Mouse (Mus musculus): ENCODE data around the gene Cntrob. TPM values are rescaled to one million over a fixed set of nuclear protein-coding genes. Genes with fewer than 3 reads are reported as not detected.

Cntrob gene
- polyA plus RNA-seq (2012; rRNA removed): 9.2 and 10.9 TPM in 2 replicates

DNA sequence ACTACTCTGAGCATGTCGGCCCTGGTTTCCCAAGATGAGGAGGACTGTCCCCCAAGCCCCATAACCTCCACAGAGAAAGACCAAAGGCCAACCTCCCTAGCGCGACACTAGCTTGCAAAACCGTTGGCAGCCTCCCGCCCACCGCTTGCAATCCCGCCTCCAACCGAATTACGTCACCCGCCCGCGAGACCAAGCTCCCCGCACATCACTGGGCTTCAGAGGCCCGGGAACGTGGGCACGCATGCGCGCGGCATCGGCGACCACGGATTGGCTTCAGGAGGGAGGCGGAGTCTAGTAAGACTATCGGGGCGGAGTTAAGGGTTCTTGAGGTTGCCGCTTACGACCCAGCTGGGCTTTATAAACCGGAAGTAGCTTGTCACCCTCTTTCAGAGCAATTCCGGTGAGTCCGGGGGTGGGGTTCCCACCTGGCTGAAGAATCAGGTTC lies at the start of gene Cntrob, which contains the start of gene Trappc1:
Cntrob (minus strand) TSS at position 109 of the 445 bp plus-strand sequence.
Trappc1 (plus strand) TSS at position 314 of the 445 bp plus-strand sequence.
- peak; percentile 98 to 99 for DNase-seq (ENCODE audit: low read depth in 1 of 2, low spot score in 2 of 2)
- peak within 1 kb of the TSS; percentile 66 for H3K4me3 ChIP-seq (ENCODE audit: extremely low read depth, insufficient read depth, insufficient read length)
- under 1% methylated on average over 30 of the region's 30 CpGs for WGBS
- peaks cover 14% of the 10 kb centered on the region for H3K4me1 ChIP-seq (ENCODE audit: control insufficient read depth, insufficient read depth, insufficient read length)
- no peaks in the 10 kb centered on the region for H3K36me3 ChIP-seq (ENCODE audit: control insufficient read depth, insufficient read depth, low read length)
- H3K27me3 ChIP-seq (ENCODE audit: control insufficient read depth, insufficient read depth, low read length): peaks cover 7% of the 10 kb centered on the region
- TF ChIP-seq CTCF (IDR thresholded peaks at IDR 0.05; ENCODE audit: extremely low read depth, insufficient read depth, insufficient read length, insufficient replicate concordance) (0 out of 2 replicates have a peak, but pooled peaks have one; percentile 0), POLR2A (IDR thresholded peaks at IDR 0.05; ENCODE audit: low read depth, low read length) (peak; percentile 89)
- peak within 1 kb of the TSS; percentile 74 for H3K27ac ChIP-seq (ENCODE audit: insufficient read depth, low read length)

- H3K4me3 ChIP-seq (ENCODE audit: extremely low read depth, insufficient read depth, insufficient read length): no peak overlapping the region
- 65% methylated on average over 3 of the region's 3 CpGs for whole genome bisulfite sequencing
- H3K27me3 ChIP-seq (ENCODE audit: control insufficient read depth, insufficient read depth, low read length): no peaks in the 10 kb centered on the region
- no peaks in the 10 kb centered on the region for H3K36me3 ChIP-seq (ENCODE audit: control insufficient read depth, insufficient read depth, low read length)
- no peak for DNase-seq (ENCODE audit: low read depth in 1 of 2, low spot score in 2 of 2)
- no peaks in the 10 kb centered on the region; the same call in 1 of the 2 replicates for H3K4me1 ChIP-seq (ENCODE audit: control insufficient read depth, insufficient read depth, insufficient read length)
- TF ChIP-seq POLR2A (IDR thresholded peaks at IDR 0.05; ENCODE audit: low read depth, low read length) (no peak), CTCF (IDR thresholded peaks at IDR 0.05; ENCODE audit: extremely low read depth, insufficient read depth, insufficient read length, insufficient replicate concordance) (no peak)
- H3K27ac ChIP-seq (ENCODE audit: insufficient read depth, low read length): no peak overlapping the region
Measured at GRCm38 (mm10) chr11:69372780-69373170, 49.2 kb upstream of the Cntrob start.

- Histone ChIP-seq H3K4me3 (ENCODE audit: extremely low read depth, insufficient read depth, insufficient read length) (no peak overlapping the region), H3K4me1 (ENCODE audit: control insufficient read depth, insufficient read depth, insufficient read length) (no peaks in the 10 kb centered on the region; the same call in 1 of the 2 replicates), H3K27ac (ENCODE audit: insufficient read depth, low read length) (peak overlapping the region; percentile 61), H3K27me3 (ENCODE audit: control insufficient read depth, insufficient read depth, low read length) (no peaks in the 10 kb centered on the region), H3K36me3 (ENCODE audit: control insufficient read depth, insufficient read depth, low read length) (no peaks in the 10 kb centered on the region)
- TF ChIP-seq CTCF (IDR thresholded peaks at IDR 0.05; ENCODE audit: extremely low read depth, insufficient read depth, insufficient read length, insufficient replicate concordance): no peak
- TF ChIP-seq POLR2A (IDR thresholded peaks at IDR 0.05; ENCODE audit: low read depth, low read length): no peak
- DNase-seq (ENCODE audit: low read depth in 1 of 2, low spot score in 2 of 2): no peak
- 53% methylated on average over 12 of the region's 12 CpGs for WGBS
Measured at GRCm38 (mm10) chr11:69372056-69372779, 48.6 kb upstream of the Cntrob start.

DNA sequence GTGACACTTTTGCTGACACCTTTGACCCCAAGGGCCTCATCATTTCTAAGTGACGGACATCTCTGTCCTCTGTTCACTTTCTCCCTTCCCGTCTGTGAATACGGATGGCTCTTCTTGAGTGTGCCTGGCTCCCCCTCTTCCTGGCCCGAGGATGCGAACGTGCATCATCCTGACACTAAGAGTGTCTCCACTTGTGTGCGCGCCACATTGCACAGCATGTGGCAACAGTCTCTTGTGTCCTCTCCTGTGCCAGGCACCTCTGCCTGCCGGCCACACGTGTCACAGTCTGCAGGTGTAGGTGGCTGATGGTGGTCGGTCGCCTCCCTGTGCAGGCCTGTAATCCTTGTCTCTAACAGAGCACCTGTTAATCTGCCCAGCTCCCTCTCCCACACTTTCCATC lies 48.0 kb upstream of the Cntrob start:
- Histone ChIP-seq H3K27ac (ENCODE audit: insufficient read depth, low read length) (peak overlapping the region; percentile 61), H3K36me3 (ENCODE audit: control insufficient read depth, insufficient read depth, low read length) (no peaks in the 10 kb centered on the region), H3K4me1 (ENCODE audit: control insufficient read depth, insufficient read depth, insufficient read length) (no peaks in the 10 kb centered on the region; the same call in 1 of the 2 replicates), H3K4me3 (ENCODE audit: extremely low read depth, insufficient read depth, insufficient read length) (no peak overlapping the region), H3K27me3 (ENCODE audit: control insufficient read depth, insufficient read depth, low read length) (no peaks in the 10 kb centered on the region)
- 87% methylated on average over 12 of the region's 12 CpGs for WGBS
- DNase-seq (ENCODE audit: low read depth in 1 of 2, low spot score in 2 of 2): no peak
- TF ChIP-seq CTCF (IDR thresholded peaks at IDR 0.05; ENCODE audit: extremely low read depth, insufficient read depth, insufficient read length, insufficient replicate concordance): no peak
- TF ChIP-seq POLR2A (IDR thresholded peaks at IDR 0.05; ENCODE audit: low read depth, low read length): no peak

DNA sequence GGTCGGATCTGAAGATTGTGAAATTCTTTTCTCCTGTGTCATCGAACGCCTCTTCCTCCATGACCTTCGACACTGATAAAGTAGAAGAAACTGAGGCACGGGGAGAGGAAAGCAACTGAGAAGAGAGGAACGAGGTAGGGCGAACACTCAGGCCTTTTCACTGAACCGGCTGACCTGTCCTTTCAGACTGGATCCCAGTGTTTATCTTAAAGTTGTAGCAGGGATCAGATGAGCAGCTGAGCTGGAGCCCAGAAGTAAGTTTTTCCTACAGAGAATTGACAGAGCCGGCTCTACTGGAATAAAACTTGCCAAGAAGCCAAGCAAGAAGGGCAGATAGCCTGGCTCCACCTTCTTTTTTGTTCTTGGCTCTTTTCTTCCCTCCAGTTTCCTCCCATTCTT lies 47.2 kb upstream of the Cntrob start:
- Histone ChIP-seq H3K36me3 (ENCODE audit: control insufficient read depth, insufficient read depth, low read length) (no peaks in the 10 kb centered on the region), H3K27ac (ENCODE audit: insufficient read depth, low read length) (0 out of 2 replicates have a peak overlapping the region, but pooled peaks have one; percentile 6), H3K27me3 (ENCODE audit: control insufficient read depth, insufficient read depth, low read length) (no peaks in the 10 kb centered on the region), H3K4me3 (ENCODE audit: extremely low read depth, insufficient read depth, insufficient read length) (no peak overlapping the region), H3K4me1 (ENCODE audit: control insufficient read depth, insufficient read depth, insufficient read length) (peaks cover 4% of the 10 kb centered on the region; the same call in 1 of the 2 replicates)
- WGBS: 80% methylated on average over 9 of the region's 9 CpGs
- TF ChIP-seq POLR2A (IDR thresholded peaks at IDR 0.05; ENCODE audit: low read depth, low read length) (no peak), CTCF (IDR thresholded peaks at IDR 0.05; ENCODE audit: extremely low read depth, insufficient read depth, insufficient read length, insufficient replicate concordance) (no peak)
- no peak for DNase-seq (ENCODE audit: low read depth in 1 of 2, low spot score in 2 of 2)

DNA sequence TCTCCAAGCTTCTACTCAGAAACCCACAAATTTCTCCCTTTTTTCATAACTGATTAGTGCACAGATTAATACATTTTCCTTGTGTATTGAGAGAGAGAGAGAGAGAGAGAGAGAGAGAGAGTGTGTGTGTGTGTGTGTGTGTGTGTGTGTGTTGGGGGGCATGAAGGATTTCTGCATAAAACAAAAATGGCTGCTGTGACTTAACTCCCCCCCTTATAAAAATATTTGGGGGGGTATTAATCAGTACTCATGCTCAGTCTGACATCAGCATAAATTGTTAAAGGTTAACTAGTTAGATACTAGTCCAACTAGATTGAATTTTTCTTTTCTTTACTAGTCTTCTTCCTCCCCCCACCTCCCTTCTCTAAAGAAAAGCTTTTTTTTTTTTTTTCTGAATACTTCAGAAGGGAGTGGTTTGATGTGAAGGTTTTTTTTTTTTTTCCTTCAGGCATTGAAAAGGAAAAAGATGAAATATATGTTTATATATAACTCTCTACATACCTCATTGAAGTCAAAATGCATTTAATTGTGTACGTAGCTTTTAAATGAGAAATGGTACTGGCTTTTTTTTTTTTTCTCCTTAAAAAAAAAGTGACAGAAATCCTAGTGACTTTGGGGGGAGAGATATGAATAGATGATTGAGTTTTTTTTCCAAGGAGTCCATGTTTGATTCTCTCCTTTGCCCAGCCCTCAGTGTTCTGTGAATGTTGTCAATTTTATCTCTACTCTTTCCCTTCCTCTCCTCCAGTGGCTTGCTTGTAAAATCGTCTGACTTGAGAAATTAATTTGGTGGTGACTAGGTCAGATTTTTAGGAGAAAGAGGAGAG lies 46.6 kb upstream of the Cntrob start:
- no peak for DNase-seq (ENCODE audit: low read depth in 1 of 2, low spot score in 2 of 2)
- WGBS: 45% methylated on average over 2 of the region's 2 CpGs
- Histone ChIP-seq H3K4me1 (ENCODE audit: control insufficient read depth, insufficient read depth, insufficient read length) (peaks cover 4% of the 10 kb centered on the region; the same call in 1 of the 2 replicates), H3K4me3 (ENCODE audit: extremely low read depth, insufficient read depth, insufficient read length) (no peak overlapping the region), H3K36me3 (ENCODE audit: control insufficient read depth, insufficient read depth, low read length) (no peaks in the 10 kb centered on the region), H3K27ac (ENCODE audit: insufficient read depth, low read length) (no peak overlapping the region), H3K27me3 (ENCODE audit: control insufficient read depth, insufficient read depth, low read length) (no peaks in the 10 kb centered on the region)
- no peak for TF ChIP-seq POLR2A (IDR thresholded peaks at IDR 0.05; ENCODE audit: low read depth, low read length)
- TF ChIP-seq CTCF (IDR thresholded peaks at IDR 0.05; ENCODE audit: extremely low read depth, insufficient read depth, insufficient read length, insufficient replicate concordance): no peak

Data from spleen, adult 2 months (tissue).